Mouse (Mus musculus) midbrain, embryonic 16.5 days (tissue): ENCODE data around the gene Trpv2. TPM values are rescaled to one million over a fixed set of nuclear protein-coding genes. Genes with fewer than 3 reads are reported as not detected.

Source experiments
- ATAC-seq: fragments of 200-750 bp; cut with Nextera tagmentation; 2 replicates; pipeline ENCODE4 v1.8.0; 2017; ENCODE audit warnings: moderate TSS enrichment
- H3K27ac ChIP-seq: fragments of 300-500 bp; sonication (generic); 2 replicates; pipeline ENCODE4 v1.5.1; 2014; ENCODE audit warnings: mild to moderate bottlenecking, low read length, mixed read lengths
- H3K27me3 ChIP-seq: fragments of 300-500 bp; sonication (generic); 2 replicates; pipeline ENCODE4 v1.6.1; 2014; ENCODE audit warnings: low read depth, low read length, mixed read lengths; ENCODE audit not compliant: control insufficient read depth, insufficient read depth
- H3K36me3 ChIP-seq: fragments of 300-500 bp; sonication (generic); 2 replicates; pipeline ENCODE4 v1.6.1; 2014; ENCODE audit warnings: mild to moderate bottlenecking, low read length, moderate library complexity, mixed read lengths; ENCODE audit not compliant: control insufficient read depth, insufficient read depth
- H3K4me1 ChIP-seq: fragments of 300-500 bp; sonication (generic); 2 replicates; pipeline ENCODE4 v1.6.1; 2014; ENCODE audit warnings: mild to moderate bottlenecking, low read length, mixed read lengths; ENCODE audit not compliant: control insufficient read depth, insufficient read depth
- H3K4me2 ChIP-seq: fragments of 300-500 bp; sonication (generic); 2 replicates; pipeline ENCODE4 v1.6.1; 2014; ENCODE audit warnings: mild to moderate bottlenecking, low read length, mixed read lengths
- H3K4me3 ChIP-seq: fragments of 300-500 bp; sonication (generic); 2 replicates; pipeline ENCODE4 v1.5.1; 2014; ENCODE audit warnings: low read depth, mild to moderate bottlenecking, low read length, moderate library complexity, mixed read lengths
- H3K9ac ChIP-seq: fragments of 300-500 bp; sonication (generic); 2 replicates; pipeline ENCODE4 v1.6.1; 2014; ENCODE audit warnings: low read depth, low read length, mixed read lengths
- H3K9me3 ChIP-seq: fragments of 300-500 bp; sonication (generic); replicated peaks from 2 replicates; pipeline ENCODE4 v1.6.1; 2014; ENCODE audit warnings: mild to moderate bottlenecking, low read length, mixed read lengths; ENCODE audit not compliant: control insufficient read depth, poor library complexity, severe bottlenecking
- WGBS: fragments of 180-500 bp; shearing (Covaris S2); extraction: QIAGEN DNeasy Blood & Tissue Kit; methylation state at CpG from one replicate; pipeline ENCODE4 v1.1.7; 2014; 5-methylcytosine and 5-hydroxymethylcytosine counted together
- polyA plus RNA-seq: library from polyadenylated mRNA; unstranded; fragments of >200 nt; fragmentation: Nextera tagmentation; extraction: Ambion mirVana; gene quantifications from 2 replicates; pipeline ENCODE4 v1.2.1, GENCODE M21; 2015

The Trpv2 gene
- polyA plus RNA-seq, 1 experiment from 2014 or later = 43.7 TPM

DNA sequence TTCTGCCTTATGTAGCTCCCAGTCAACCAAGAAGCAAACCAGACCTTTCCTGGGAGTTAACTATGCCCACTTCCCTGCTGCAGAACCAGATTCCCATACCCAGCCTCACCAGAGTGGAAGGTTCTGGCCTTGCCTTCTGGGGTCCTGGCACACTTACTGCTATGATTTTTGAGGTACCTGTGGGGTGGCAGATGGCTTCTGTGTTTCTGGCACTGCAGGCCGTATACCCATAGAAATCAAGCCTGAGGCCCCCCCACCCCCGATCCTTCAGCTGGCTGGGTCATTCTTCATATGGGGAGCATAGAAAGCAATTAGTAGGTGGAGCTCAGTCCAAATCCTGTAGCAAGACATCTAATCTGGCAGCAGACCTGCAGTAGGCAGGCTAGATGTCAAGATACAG lies 16.7 kb downstream of the Trpv2 start:
- no peaks in the 10 kb centered on the region for H3K9me3 ChIP-seq
- H3K4me1 ChIP-seq = no peaks in the 10 kb centered on the region
- no peak overlapping the region for H3K27ac ChIP-seq
- H3K27me3 ChIP-seq = no peaks in the 10 kb centered on the region
- peaks cover 18% of the 10 kb centered on the region for H3K36me3 ChIP-seq
- no peak for ATAC-seq
- no peak overlapping the region for H3K9ac ChIP-seq
- no peak overlapping the region for H3K4me2 ChIP-seq
- 83% methylated on average over 2 of the region's 2 CpGs for WGBS
- no peak overlapping the region for H3K4me3 ChIP-seq

GRCm38 (mm10) chr11:62591904-62592575 lies 17.8 kb downstream of the Trpv2 start:
- Histone ChIP-seq H3K27ac (no peak overlapping the region), H3K27me3 (no peaks in the 10 kb centered on the region), H3K9me3 (no peaks in the 10 kb centered on the region), H3K36me3 (peaks cover 17% of the 10 kb centered on the region), H3K9ac (no peak overlapping the region), H3K4me1 (no peaks in the 10 kb centered on the region), H3K4me3 (no peak overlapping the region), H3K4me2 (no peak overlapping the region)
- ATAC-seq = no peak
- WGBS = 85% methylated on average over 8 of the region's 8 CpGs

DNA sequence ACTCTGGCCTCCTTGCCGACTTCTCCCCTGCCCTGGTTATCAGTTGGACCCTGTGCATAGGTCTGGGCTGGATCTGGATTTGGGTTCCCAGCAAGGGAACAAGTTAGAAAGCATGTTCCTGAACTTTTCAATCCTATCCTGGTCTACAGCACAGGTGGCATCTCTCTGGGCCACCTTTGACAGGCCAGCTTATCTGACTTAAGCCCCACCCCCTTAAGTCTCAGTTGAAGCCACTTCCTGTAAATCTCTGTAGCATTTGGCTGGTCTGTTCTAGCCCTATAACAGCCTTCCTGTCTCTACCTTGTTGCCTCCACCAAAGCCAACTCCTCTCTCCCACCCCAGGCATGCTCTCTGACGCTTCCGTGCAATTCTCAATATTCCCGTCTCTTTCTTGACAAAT lies 24.3 kb downstream of the Trpv2 start:
- no peak overlapping the region for H3K4me3 ChIP-seq
- H3K27me3 ChIP-seq = no peaks in the 10 kb centered on the region
- H3K9me3 ChIP-seq = no peaks in the 10 kb centered on the region
- WGBS = 88% methylated on average over 4 of the region's 4 CpGs
- H3K36me3 ChIP-seq = peaks cover 3% of the 10 kb centered on the region; the same call in 1 of the 2 replicates
- H3K9ac ChIP-seq = no peak overlapping the region
- H3K4me2 ChIP-seq = no peak overlapping the region
- H3K4me1 ChIP-seq = peaks cover 4% of the 10 kb centered on the region; the same call in 1 of the 2 replicates
- no peak for ATAC-seq
- no peak overlapping the region for H3K27ac ChIP-seq

GRCm38 (mm10) chr11:62601732-62602618 lies 27.7 kb downstream of the Trpv2 start:
- peak overlapping the region; percentile 58 for H3K9ac ChIP-seq
- peak overlapping the region; percentile 58 for H3K4me2 ChIP-seq
- peaks cover 16% of the 10 kb centered on the region for H3K36me3 ChIP-seq
- peak overlapping the region; percentile 84 for H3K27ac ChIP-seq
- WGBS = 11% methylated on average over 17 of the region's 17 CpGs
- peak; percentile 9 for ATAC-seq
- peaks cover 36% of the 10 kb centered on the region for H3K4me1 ChIP-seq
- peak overlapping the region; percentile 74 for H3K4me3 ChIP-seq
- H3K27me3 ChIP-seq = no peaks in the 10 kb centered on the region
- no peaks in the 10 kb centered on the region for H3K9me3 ChIP-seq

DNA sequence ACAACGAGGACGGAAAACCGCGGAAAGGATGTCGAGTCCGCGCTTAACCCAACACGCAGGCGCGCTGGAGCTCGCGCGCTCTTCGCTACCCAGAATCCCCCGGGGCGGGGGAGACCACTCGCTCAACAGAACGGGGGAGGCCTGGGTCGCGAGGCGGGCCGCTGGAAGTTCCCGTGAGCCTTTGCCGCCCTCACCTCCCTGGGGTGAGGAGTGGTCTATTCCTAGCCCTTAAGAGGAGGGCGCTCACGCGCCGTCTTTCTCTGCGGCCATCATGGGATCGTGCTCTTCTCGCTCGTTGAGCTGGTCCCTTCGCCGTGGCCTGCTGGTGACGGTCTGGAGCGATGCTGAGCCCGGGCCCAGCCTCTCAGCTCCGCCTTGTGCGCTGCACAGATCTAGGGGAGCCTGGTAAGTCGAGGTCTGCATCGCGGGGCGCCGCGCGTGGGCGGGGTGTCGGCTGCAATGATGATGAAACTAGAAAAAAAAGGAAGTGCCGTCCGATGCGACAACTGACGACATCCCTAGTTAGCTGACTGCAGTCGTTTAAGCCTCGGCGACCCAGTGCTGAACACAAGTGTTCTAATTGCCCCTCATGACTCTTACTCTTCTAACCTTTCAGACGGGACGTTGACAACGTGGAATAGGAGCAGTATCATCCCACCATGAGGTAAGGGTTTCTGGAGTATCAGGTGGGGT lies 28.5 kb downstream of the Trpv2 start:
- Histone ChIP-seq H3K27me3 (no peaks in the 10 kb centered on the region), H3K27ac (peak overlapping the region; percentile 96), H3K9ac (peak overlapping the region; percentile 96), H3K4me1 (peaks cover 37% of the 10 kb centered on the region), H3K4me2 (peak overlapping the region; percentile 75), H3K36me3 (peaks cover 18% of the 10 kb centered on the region), H3K9me3 (no peaks in the 10 kb centered on the region), H3K4me3 (peak overlapping the region; percentile 74)
- WGBS = under 1% methylated on average over 58 of the region's 58 CpGs
- ATAC-seq = peak; percentile 93

DNA sequence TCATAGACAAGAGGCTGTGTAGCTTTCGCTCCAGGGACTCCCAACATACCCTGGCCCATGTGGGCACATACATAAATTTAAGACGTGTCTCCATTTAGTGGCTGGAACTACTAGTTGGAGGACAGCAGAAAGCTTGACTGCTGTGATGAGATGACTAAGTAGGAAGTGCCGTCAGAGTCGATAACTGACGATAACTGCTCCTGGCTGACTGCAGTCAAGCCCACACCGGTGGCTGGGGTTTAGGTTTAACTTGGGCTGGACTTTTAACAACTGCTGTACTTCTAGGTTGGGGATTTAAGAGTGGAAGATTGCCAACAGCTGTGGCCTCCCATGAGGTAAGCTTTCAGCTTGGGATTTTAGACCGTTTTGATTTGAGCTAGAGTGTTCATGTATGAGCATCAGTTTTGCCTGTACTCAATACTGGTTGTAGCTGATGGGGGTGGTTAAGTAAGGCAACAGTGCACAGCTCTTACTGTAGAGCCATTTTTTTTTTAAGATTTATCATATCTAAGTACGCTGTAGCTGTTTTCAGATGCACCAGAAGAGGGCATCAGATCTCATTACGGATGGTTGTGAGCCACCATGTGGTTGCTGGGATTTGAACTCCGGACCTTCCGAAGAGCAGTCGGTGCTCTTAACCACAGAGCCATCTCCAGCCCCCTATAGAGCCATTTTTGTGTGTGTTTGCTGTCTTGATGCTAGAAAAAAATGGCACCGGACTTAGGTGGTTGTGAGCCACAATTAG lies 29.2 kb downstream of the Trpv2 start:
- under 1% methylated on average over 13 of the region's 13 CpGs for WGBS
- H3K27me3 ChIP-seq = no peaks in the 10 kb centered on the region
- H3K27ac ChIP-seq = peak overlapping the region; percentile 96
- no peak; the same call in 1 of the 2 replicates for ATAC-seq
- H3K36me3 ChIP-seq = peaks cover 18% of the 10 kb centered on the region
- peak overlapping the region; percentile 96 for H3K9ac ChIP-seq
- peak overlapping the region; percentile 75 for H3K4me2 ChIP-seq
- no peaks in the 10 kb centered on the region for H3K9me3 ChIP-seq
- H3K4me1 ChIP-seq = peaks cover 37% of the 10 kb centered on the region
- H3K4me3 ChIP-seq = peak overlapping the region; percentile 74

- Histone ChIP-seq H3K4me1 (peaks cover 37% of the 10 kb centered on the region), H3K27ac (peak overlapping the region; percentile 29; the same call in 1 of the 2 replicates)
- no peak for ATAC-seq
Observed at GRCm38 (mm10) chr11:62604123-62604706, 29.9 kb downstream of the Trpv2 start.

More at GRCm38 (mm10) chr11:62604123-62604706, 29.9 kb downstream of the Trpv2 start:
- Histone ChIP-seq H3K9ac (peak overlapping the region; percentile 60), H3K27me3 (no peaks in the 10 kb centered on the region), H3K4me2 (peak overlapping the region; percentile 75), H3K9me3 (no peaks in the 10 kb centered on the region), H3K36me3 (peaks cover 18% of the 10 kb centered on the region), H3K4me3 (peak overlapping the region; percentile 74)
- 13% methylated on average over 5 of the region's 5 CpGs for WGBS
